Mouse (Mus musculus) R1 (cell line): ENCODE results near the gene Gm6902.
"Not testable (repeated sequence)": the region's sequence is repeated elsewhere in the genome, so short reads cannot be mapped to it uniquely, and the experiment has no call there.

Experiments used
- DNase-seq: peaks from one replicate; pipeline ENCODE4 v3.0.0-alpha.2; 2018; ENCODE audit warnings: low read depth, low spot score

Gm6902 gene

GRCm38 (mm10) chr7:23278800-23279199, at the start of gene Gm6902:
Gene Gm6902 (minus strand): TSS chr7:23278900.
- DNase-seq = not testable (repeated sequence)

- DNase-seq = not testable (repeated sequence)
These were observed 22.2 kb upstream of the Gm6902 start, which contains the start of gene Nlrp4e for GRCm38 (mm10) chr7:23300892-23301291. Gene Nlrp4e (plus strand): TSS chr7:23301192.

- not testable (repeated sequence) for DNase-seq
These were observed 27.1 kb downstream of the Gm6902 start, which contains the start of gene Vmn1r166 for GRCm38 (mm10) chr7:23251582-23251981. Gene Vmn1r166 (minus strand): TSS chr7:23251682.
